Mouse (Mus musculus) small intestine, adult 2 months (tissue): ENCODE measurements around the gene Tnik. TPM values are rescaled to one million over a fixed set of nuclear protein-coding genes. Genes with fewer than 3 reads are reported as not detected.

ENCODE experiments used
- H3K27ac ChIP-seq: fragments of 200-500 bp; 2 replicates; pipeline ENCODE4 v1.5.1; 2012; ENCODE audit warnings: low read depth, low read length, control low read depth, inconsistent platforms; ENCODE audit not compliant: insufficient read depth
- H3K27me3 ChIP-seq: fragments of 200-500 bp; 2 replicates; pipeline ENCODE4 v1.6.1; 2012; ENCODE audit warnings: mild to moderate bottlenecking, moderate library complexity, low read length, inconsistent platforms; ENCODE audit not compliant: control insufficient read depth, insufficient read depth
- H3K36me3 ChIP-seq: fragments of 200-500 bp; 2 replicates; pipeline ENCODE4 v1.6.1; 2012; ENCODE audit warnings: mild to moderate bottlenecking, low read length, control low read depth, inconsistent platforms; ENCODE audit not compliant: control insufficient read depth, insufficient read depth
- H3K4me1 ChIP-seq: fragments of 200-500 bp; 2 replicates; pipeline ENCODE4 v1.6.1; 2012; ENCODE audit warnings: low read length, inconsistent platforms, mixed read lengths; ENCODE audit not compliant: control insufficient read depth, insufficient read depth, insufficient read length
- H3K4me3 ChIP-seq: fragments of 200-500 bp; 2 replicates; pipeline ENCODE4 v1.5.1; 2012; ENCODE audit warnings: low read depth, mild to moderate bottlenecking, control low read depth, inconsistent platforms, low read length, moderate library complexity
- CTCF ChIP-seq: fragments of 200-500 bp; IDR thresholded peaks from 2 replicates; pipeline ENCODE4 v1.5.1; 2012; ENCODE audit warnings: low read depth, mild to moderate bottlenecking, control low read depth, inconsistent platforms, low read length, moderate library complexity, mixed read lengths; ENCODE audit not compliant: insufficient replicate concordance, insufficient read length; ENCODE audit errors: extremely low read depth
- POLR2A ChIP-seq: fragments of 200-500 bp; IDR thresholded peaks from 2 replicates; pipeline ENCODE4 v1.6.1; 2012; ENCODE audit warnings: low read depth, mild to moderate bottlenecking, control low read depth, inconsistent platforms, low read length, moderate library complexity
- WGBS: fragments of 180-500 bp; shearing (Covaris S2); methylation state at CpG from one replicate; pipeline ENCODE4 v1.1.7; 2018; 5-methylcytosine and 5-hydroxymethylcytosine counted together
- polyA plus RNA-seq: library from polyadenylated mRNA; depleted of rRNA; stranded (reverse); fragments of >200 nt; gene quantifications from 2 replicates; pipeline ENCODE4 v1.2.3, GENCODE M21; 2012

The Tnik gene
- polyA plus RNA-seq, 1 experiment = 10.8 TPM

DNA sequence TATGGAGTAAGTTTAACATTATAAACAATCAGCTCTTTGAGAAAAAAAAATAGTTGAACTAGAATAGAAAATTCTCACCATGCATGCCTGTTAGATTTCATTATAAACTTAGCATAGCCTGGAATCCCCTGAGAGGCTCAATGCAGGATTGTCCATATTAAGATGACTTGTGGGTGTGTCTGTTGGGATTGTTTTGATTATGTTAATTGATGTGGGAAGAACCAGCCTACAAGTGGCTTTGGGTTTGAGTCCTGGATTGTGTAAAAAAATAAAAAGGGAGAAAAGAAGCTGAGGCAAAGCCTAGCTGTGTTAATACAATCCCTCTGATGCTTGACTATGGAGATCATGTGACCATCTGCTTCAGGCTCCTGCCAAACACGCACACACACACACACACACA is 26.7 kb downstream of the Tnik start:
- H3K4me3 ChIP-seq = no peak overlapping the region
- no peaks in the 10 kb centered on the region; the same call in 1 of the 2 replicates for H3K4me1 ChIP-seq
- 83% methylated on average over 1 of the region's 1 CpGs for WGBS
- H3K27me3 ChIP-seq = no peaks in the 10 kb centered on the region
- H3K36me3 ChIP-seq = no peaks in the 10 kb centered on the region
- no peak for TF ChIP-seq POLR2A
- no peak for TF ChIP-seq CTCF
- H3K27ac ChIP-seq = no peak overlapping the region

DNA sequence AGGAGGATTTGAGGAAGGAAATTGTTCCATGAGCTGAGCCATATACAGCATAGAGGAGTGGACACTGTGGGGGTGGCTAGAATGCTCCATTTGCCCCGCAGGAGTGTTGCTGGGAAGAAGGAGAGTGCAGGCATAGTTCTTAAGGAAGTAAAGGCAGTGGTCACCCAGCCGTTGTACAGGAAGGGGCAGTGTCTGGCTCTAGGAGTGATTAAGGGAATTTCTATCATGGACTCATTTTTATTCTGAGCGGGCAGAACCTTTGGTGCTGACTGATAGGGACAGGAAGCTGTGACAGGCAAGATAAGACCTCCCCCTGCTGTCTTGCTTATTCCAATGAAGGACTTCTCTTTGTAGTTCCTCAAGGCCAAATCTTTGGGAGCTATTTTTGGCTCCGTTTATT is 38.4 kb downstream of the Tnik start:
- Histone ChIP-seq H3K4me1 (peaks cover 2% of the 10 kb centered on the region; the same call in 1 of the 2 replicates), H3K27ac (no peak overlapping the region), H3K27me3 (no peaks in the 10 kb centered on the region), H3K36me3 (no peaks in the 10 kb centered on the region), H3K4me3 (no peak overlapping the region)
- TF ChIP-seq POLR2A (no peak), CTCF (no peak)
- 73% methylated on average over 4 of the region's 4 CpGs for WGBS

DNA sequence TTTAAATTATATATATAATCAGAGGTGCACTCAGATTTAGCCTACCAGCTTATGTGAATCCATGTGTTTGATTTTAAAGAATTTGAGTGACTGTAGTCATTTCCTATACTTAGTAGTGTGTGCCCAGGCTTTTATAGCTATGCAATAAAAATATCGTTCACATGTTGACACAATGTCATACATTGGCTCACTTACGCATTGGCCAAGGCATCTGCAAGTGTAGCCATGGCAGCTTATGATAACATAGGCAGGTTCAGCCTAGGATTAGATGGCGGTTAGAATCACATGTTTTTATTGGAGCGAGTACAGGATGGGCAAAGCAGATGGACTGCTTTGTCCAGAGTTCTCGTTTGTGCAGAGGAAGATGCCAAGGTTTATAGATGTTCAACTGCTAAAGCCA is 40.9 kb downstream of the Tnik start:
- WGBS = 31% methylated on average over 5 of the region's 5 CpGs
- H3K27ac ChIP-seq = no peak overlapping the region
- no peaks in the 10 kb centered on the region for H3K36me3 ChIP-seq
- H3K27me3 ChIP-seq = no peaks in the 10 kb centered on the region
- no peak overlapping the region for H3K4me3 ChIP-seq
- TF ChIP-seq POLR2A = no peak
- no peak for TF ChIP-seq CTCF
- peaks cover 4% of the 10 kb centered on the region; the same call in 1 of the 2 replicates for H3K4me1 ChIP-seq

DNA sequence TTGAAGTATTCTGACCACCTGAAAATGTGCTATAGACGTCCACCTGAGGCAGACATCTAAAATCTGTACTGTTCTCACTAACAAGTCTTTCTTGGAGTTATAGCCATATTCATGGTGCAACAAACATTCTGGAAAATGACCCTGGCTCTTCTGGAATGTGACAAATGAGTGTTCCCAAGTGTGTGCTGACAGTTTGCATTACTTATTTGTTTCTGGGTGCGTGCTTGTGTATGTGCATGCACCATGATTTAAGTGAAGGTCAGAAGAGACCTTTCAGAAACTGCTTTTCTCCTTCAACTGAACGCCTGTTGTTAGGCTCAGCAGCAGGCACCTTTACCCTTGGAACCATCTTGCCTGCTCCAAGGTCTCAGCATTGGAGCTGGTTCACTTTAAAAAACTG is 43.8 kb downstream of the Tnik start:
- no peak for TF ChIP-seq POLR2A
- TF ChIP-seq CTCF = no peak
- Histone ChIP-seq H3K36me3 (no peaks in the 10 kb centered on the region), H3K4me3 (no peak overlapping the region), H3K27ac (no peak overlapping the region), H3K4me1 (peaks cover 4% of the 10 kb centered on the region; the same call in 1 of the 2 replicates), H3K27me3 (no peaks in the 10 kb centered on the region)
- 96% methylated on average over 3 of the region's 3 CpGs for WGBS

DNA sequence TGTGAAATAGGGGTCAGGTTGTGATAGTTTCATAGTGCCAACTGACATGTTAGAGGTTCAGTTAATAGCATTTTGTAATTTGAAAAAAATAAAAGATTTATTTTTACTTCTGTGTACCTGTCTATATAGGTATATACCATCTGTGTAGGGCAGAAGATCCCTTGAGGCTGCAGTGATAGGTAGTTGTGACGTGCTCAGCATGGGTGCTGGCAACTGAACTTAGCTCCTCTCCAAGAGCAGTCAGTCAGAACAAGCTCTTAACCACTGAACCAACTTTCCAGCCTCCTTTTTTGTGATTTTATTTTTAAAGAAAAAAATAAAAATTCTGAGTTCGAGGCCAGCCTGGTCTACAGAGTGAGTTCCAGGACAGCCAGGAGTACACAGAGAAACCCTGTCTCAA is 51.4 kb downstream of the Tnik start:
- WGBS = 94% methylated on average over 2 of the region's 2 CpGs
- H3K4me3 ChIP-seq = no peak overlapping the region

DNA sequence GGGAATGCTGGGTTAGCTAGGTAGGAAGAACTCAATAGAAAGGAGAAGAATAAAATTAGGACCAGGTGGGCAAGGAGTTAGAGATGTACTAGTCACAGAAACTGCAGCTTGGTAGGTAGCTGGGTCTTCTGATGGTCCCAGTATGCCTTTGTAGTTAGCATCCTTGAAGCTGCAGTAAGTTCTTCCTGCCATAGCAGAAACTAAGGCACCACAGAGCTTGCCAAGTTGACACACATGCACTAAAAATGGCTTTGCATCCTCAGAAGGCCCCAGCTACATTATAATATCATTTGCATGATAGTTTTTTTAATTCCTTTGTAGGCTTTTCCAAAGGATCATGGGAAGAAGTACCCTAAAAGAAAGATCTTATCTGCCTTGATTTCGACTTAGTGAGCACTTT is 54.3 kb downstream of the Tnik start:
- Histone ChIP-seq H3K27ac (no peak overlapping the region), H3K4me3 (no peak overlapping the region), H3K4me1 (no peaks in the 10 kb centered on the region), H3K27me3 (no peaks in the 10 kb centered on the region), H3K36me3 (peaks cover 1% of the 10 kb centered on the region; the same call in 1 of the 2 replicates)
- TF ChIP-seq CTCF (no peak), POLR2A (no peak)
- 46% methylated on average over 1 of the region's 1 CpGs for WGBS

More for the DNA sequence above, 51.4 kb downstream of the Tnik start:
- no peaks in the 10 kb centered on the region for H3K27me3 ChIP-seq
- H3K4me1 ChIP-seq = no peaks in the 10 kb centered on the region
- TF ChIP-seq POLR2A = no peak
- TF ChIP-seq CTCF = no peak
- H3K27ac ChIP-seq = no peak overlapping the region
- peaks cover 1% of the 10 kb centered on the region; the same call in 1 of the 2 replicates for H3K36me3 ChIP-seq

DNA sequence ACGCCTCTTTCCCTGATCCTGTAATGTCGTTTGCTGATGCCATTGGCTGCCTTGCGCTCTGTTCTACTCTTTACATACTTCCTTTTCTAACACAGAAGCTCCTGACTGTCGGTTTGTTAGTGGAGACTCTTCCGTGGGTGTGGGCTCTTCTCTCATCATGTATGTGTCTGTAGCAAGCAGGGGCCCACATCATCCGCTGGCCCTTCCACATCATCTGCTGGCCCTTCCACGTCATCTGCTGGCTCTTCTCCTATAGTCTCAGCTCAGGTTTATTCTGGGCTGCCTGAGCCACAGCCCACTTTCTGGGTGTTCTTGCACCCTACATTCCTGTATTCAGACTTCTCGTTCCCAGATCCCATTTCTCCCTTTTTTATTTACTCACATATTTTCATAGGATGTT is 58.6 kb downstream of the Tnik start:
- peaks cover 1% of the 10 kb centered on the region; the same call in 1 of the 2 replicates for H3K36me3 ChIP-seq
- TF ChIP-seq POLR2A = no peak
- no peak for TF ChIP-seq CTCF
- H3K27me3 ChIP-seq = no peaks in the 10 kb centered on the region
- H3K4me3 ChIP-seq = no peak overlapping the region
- H3K4me1 ChIP-seq = no peaks in the 10 kb centered on the region
- H3K27ac ChIP-seq = no peak overlapping the region
- WGBS = 86% methylated on average over 8 of the region's 8 CpGs
